Mouse (Mus musculus): ENCODE measurements around the gene Tspan5.

DNA sequence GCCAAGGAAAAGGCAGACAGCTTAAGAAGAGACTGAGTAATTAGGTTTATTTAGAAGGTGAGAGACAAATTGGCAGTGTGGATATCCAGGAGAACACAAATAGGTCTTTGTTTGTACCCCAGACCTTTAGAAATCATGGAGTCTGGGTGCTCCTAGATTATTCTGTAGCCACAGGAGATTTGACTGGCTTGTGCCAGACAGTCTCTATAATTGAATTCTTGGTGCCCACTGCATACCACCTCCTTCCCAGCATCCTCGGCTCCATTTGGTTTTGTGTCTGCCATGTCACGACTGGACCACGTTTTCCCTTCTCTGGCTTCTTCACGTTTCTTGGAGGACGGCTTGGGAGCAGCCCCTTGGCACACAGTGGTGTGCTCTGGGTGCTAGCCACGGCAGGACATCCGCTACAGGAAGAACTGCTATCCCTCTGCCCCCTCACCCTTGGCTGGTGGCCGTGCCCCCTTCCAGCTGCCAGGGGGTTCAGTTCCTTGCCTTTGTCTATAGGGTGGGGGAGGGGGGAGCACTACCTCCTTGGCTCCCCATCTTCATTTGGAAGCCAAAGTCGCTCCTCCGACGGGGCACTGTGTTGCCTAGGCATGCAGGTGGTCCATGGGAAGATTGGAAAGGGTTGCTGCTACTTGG, 61.6 kb downstream of the Tspan5 start:
- TF ChIP-seq CTCF (IDR thresholded peaks at IDR 0.05; ENCODE audit: low read depth) (no peak), EP300 (IDR thresholded peaks at IDR 0.05; ENCODE audit: low read depth) (no peak)

Measured in liver, embryonic 14.5 days (tissue).